Mouse (Mus musculus) lung, postnatal 4 days (tissue): ENCODE results near the gene Dapp1.
"Not testable (repeated sequence)": the region's sequence is repeated elsewhere in the genome, so short reads cannot be mapped to it uniquely, and the experiment has no call there.

ENCODE experiments used
- DNase-seq, 2 experiments: peaks; one replicate each; pipeline ENCODE4 v3.0.0; 2021

Dapp1 gene

DNA sequence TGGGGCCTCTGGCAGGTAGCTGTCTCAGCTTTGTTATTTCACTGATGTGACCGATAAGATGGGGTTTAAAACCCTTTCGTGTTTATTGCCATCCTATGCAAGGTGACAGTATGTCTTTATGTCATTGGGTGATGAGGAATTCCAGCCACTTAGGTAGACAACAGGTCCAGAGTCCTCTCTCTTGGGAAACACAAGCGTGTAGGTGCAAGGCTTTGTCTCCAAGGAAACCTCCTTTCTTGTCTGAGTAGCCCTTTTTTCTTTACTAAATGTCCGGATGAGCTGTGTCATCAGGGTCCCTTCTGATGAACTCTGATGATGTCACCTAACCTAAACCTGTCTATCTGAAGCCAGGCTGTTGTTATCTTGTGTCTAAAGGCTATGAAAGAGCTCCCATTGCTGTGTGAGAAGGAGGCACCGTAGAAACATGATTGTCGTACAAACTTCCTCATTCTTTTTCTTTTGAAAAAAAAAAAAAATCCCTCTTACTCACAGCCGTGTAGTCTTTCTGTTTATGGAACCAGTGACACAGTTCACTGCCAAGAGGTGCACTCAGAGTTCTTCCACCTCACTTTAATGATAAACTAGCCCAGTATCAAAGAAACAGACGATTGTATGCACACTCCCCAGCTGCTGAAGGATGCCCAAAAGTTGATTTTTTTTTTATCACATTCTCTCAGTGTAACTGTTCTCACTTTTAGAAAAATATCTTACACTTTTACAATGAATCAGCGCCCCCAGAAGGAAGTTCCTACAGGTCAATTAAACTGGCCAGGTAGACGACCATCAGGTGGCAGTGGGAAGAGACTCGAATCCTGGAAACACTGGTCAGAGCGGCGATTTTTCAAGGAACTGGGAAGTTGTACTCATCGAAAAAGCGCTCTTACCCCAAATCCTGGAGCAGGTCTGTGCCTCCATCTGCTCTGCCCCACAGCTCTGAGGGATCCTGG, 637 bp downstream of the Dapp1 start:
- no peak for DNase-seq

DNA sequence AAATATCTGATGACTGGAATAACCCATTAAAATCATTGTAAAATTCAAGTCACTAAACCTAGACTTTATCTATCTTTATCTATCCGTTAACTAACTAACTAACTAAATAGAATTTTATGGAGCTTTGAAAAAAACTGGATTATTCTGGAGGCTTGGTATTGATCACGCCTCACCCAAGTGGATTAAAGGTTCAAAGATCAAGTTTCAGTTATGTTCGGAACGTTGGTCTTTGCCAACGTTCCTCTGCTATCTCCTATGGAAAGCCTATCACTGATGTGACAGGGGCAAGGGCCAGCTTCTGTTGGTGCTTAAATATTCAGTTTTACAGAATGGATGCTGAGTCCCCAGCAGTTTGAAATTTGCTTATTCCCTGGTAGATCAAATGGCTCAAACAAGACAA, 3.1 kb downstream of the Dapp1 start:
- DNase-seq: no peak

DNA sequence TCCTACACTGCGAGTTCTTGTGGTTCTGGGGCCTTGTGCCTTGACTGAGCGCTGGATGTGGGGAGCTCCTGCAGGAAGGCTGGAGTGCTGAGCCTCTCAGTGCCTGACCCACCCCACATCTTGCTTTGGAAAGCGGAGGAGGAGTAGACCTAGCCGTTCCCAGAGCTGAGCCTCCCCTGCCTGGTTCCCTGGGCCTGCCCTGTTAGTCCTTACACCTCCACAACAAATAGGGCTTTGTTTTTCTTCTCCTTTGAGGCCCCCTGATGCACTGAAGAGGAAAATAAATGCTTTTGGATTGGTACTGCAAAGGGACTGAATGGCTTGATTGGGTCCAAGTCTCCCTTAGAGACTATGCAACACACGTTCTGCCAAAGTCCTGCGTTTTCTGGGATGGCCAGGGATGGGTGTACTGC, 3.7 kb downstream of the Dapp1 start:
- DNase-seq: no peak

DNA sequence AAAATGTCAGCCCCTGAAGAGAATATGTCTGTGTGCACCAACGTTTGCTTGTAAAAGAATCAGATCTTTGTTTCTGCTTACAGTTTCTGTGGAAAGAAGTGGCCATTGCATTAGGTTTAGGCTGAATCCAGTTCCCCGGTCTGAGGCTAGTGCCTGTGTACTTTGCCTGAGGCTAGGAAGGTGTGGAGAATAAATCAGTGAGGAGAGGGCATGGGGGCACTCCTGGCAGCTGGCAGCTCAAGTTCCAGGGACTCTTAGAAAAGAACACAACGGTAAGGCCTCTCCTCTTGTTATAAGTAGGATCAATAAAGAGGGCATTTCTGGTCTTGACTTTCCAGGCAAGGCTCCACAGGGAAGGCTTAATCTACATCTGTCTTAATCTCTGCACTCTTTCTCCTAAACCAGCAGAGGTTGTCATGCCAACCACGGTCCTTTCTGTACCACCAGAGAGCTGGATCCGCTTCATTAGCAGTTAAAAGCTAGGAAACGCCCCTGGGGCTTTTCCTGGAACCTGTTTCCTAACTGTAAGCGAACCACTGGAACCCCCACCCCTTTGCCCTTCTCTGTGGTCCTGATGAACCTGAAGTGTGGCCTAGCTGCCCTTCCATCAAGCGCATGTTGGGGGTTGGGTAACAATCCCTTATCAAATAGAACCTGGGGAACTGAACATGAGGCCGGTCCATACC, 4.3 kb downstream of the Dapp1 start:
- DNase-seq: no peak

DNA sequence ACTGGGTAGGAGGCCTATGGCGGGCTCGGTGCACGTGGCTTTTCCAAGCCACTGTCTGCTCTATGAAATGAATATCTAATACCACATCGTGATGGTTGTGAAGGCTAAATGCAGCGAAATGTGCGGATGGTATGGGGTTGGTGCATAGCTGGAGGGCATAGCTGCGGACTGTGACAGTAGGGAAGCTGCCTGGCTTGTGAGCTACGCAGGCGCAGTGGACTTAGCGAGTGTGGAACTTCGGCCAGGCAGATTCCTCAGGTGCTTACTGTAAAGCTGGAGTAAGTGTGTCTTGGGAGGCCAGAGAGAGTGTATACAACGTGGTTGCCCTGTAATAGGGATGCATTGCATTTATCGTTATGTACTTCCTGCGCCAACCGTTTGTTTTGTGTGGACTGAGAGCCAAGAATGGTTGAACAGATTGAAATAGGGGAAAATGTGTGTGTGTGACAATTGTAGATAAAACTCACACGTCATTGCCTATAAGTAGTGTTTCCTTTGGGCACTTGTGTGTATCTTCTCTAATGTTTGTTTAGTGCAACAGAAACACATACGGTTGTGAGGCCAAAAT, 5.4 kb downstream of the Dapp1 start:
- DNase-seq: no peak

DNA sequence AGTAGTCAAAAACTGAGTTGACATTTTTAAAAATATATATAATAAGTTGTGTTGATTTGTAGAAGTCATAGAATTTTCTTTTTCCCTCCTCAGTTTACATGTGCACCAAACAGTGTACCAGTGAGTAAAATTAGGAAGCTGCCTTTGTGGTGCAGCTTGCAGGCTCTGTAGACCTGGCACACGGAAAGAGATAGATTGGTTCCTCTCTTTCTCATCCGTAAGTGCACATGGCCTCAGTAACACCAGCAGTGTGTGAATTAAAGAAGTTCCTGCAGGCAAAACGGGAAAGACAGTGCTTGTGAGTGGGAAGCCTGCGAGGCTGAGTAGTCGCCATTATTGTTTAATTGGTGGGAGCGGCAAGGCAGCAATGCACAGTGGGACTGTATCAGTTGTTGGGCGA, 5.9 kb downstream of the Dapp1 start:
- no peak for DNase-seq

DNA sequence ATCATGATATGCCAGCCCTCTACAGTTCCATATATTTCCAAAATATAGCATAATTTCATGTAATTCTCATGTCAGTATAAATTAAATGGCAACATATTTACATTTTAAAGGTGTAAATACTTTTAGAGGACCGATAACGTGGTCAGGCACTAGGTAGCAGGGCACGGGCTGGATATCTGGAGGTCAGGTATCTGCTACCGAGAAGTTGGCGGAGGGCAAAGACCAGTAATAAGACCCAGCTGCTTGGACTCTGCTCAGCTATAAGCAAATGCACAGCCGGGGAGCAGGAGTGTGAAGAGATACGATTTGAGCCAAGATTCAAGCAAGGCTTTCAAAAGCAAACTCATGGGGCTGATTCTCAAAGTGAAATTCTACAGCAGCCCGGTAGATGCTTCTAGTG, 7.0 kb downstream of the Dapp1 start:
- no peak for DNase-seq

DNA sequence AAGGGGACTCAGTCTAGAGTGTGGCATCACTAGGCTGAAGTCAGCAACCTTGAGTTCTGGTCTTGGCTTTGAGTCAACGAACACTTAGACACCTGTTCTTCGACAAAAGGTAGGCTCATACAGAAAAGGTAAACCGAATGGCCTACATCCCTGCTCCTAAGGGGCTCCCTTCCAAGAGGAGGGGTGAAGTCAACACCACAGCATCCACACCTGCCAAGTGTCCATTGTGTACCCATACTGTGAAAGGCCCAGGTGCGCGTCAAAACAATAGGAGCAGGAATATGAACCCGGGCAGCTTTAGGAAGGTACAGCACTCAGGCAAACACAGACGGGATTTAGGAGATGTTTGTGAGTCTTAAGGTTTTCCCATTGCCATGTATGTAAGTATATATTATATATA, 8.4 kb downstream of the Dapp1 start:
- DNase-seq: no peak

DNA sequence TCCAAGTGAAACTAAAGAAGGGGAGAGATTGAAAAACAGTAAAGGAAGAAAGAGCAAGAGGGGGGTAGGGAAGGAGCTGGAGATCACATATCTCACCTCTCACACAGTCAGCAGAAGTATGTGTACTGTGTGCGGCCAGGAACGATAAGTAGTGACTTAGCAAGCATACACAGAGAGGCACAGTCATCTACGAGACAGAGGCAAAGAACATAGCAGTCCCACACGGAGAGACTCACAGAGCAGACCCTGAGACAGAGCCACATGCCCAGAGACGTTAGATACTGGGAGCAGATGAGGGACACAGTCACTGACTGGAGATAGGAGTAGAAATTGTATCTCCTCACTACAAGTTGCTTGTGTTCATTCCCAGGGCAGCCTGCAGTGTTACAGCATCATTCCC, 9.1 kb downstream of the Dapp1 start:
- DNase-seq: no peak

DNA sequence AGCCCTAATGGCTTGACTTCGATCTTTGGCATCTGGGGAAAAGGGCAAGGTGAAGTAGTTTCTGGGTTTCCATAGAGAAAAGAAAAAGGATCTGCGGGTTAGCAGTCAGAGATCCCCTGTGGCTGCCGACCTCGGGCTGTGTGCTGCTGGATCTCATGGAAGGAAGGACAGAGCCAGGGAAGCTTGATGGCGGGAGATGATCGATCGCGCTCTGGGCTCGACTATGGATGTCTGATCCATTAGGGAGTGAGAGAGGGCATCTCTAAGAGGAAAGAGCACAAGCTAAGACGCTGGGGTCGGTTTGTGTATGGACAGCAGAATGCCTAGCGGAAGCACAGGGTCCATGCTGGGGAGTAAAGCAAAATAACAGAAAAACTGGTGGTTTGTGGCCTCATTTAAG, 11.4 kb downstream of the Dapp1 start:
- peak; percentile 36 to 40 for DNase-seq

DNA sequence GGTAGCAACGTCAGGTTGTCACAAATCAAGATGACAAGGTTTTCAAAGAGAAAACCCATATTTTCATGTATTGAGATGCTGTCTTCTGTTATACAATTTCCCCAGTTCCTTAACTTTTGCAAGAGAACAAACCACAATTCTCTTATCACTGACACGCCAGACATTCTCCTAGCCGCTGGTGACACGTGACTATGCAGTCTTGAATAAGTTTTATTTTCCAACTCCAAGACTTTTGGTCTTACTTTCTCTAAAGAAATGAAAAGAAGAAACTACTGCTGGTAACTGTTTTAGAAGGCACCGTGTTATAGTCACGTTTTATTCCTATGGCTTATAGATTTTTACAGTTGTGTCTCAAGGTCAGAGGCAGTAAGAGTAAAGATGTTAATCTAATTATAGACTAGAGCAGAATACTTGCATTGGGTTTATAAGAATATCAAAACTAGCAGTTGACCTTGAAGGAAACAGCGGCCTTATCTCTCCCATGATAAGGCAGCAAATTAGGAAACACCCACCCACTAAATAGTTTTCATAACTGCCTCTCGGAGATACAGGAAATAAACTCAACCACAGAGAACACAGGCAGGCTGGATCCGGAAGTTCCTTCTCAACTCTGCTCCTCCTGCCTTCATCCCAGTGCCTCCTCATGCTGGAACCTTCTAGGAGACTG, 12.4 kb downstream of the Dapp1 start:
- no peak for DNase-seq

DNA sequence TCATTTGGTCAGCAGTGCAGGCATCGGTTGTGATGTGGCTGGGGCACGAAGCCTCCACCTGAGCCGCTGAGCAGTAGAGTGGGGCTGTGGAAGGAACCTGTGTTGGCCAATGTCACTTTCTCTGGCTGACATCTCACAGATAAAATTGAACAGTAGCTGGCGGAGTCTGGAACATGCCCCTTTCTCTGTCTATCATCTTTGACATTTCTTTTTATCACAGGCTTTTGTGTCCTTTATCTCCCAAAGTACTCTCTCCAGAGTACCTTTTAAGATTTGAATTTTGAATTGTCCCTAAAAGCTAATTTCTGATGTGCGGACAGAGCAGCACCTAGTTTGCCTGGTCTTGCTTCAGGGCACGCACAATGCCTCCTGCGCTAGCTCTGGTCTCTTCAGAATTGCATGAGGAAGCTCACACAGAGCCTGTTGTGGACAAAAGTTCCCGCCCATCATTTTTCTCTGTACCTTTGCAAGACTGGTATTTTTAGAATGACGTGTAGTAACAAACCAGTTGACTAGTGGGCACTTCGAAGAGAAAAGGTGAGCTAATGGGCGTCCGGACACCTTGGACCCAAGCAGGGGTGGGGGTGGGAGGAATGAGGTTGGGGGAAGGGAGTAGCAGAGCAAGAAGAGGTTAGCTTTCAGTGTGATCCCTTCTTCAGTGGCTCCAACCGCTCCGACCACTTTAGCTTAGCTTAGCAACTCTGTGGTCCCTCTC, 13.1 kb downstream of the Dapp1 start:
- DNase-seq: no peak

DNA sequence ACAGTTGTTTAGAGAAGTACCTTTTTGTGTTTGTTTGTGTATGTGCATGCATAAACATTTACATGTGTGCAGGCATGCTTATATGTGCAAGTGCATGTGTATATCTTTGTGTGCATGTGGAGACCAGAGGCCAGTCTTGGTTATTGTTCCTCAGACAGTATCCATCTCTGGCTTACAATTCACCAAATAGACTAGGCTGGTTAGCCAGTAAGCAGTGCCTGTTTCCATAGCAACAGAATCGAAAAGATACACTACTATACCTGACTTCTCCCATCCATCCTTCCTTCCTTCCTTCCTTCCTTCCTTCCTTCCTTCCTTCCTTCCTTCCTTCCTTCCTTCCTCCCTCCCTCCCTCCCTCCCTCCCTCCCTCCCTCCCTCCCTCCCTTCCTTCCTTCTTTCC, 17.3 kb downstream of the Dapp1 start:
- DNase-seq: not testable (repeated sequence)

DNA sequence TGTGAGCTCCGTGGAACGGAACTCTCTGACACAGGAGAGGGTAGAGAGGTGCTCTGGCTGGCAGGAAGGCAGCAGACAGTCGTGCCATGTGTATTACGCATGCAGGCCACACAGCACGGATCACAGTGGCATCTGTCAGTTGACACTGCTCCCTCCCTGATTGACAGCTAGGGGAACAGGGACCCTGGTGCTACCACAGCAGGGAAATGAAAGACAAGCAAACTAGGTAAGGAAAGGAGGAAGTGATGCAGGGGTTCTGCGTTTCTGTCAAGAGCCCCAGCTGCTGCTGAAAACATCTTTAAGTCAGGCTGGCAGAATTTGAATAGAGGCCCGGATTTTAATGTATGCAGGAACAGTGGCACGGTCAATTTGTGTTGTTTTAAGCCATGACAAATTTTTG, 17.8 kb downstream of the Dapp1 start:
- no peak for DNase-seq

DNA sequence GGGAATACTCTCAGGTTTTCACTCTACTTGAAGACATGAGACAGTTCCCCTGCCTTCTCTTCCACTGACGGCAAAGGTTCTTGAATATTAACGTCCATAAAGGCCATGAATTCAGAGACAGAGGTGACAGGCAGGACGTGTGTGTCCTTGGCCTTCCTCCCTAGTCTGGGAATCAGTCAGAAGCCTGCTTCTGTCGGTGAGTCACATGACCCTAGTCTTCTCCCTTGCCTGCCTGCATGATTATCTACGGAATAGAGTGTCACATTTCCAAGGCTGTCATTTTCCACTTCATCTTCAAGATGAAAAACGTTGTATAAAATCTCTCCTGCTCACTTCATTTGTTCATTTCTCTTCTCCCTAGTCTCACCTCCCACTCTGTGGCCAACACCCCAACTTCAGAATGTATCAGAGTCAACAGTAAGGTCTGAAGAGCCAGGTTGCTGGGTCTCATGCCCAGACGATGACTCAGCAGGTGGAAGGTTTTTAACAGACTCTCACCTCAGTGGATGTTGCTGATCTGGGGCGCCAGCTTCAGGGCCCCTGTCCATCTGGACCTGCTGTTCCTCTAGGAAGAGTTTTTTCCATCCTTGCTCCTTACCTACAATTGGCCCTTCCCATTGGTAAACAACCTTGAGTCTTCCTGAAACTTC, 19.5 kb downstream of the Dapp1 start:
- DNase-seq: no peak

DNA sequence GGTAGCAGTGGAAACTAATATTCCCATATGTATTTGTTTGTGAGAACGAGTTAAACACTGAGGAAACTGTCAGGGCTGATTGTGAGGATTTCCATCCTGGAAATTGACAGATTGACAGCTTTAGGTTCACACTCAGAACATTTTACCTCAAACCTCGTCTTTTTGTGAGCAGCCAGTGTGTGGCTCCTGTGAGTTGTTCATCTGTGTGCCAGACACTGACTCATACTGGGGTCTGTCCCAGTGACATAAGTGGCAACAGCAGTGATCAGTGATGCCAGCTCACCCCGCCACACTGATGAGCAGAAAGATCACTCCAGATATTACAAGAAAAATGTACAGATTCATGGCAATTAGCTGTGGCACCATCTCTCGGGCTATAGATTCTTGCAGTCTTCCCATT, 21.9 kb downstream of the Dapp1 start:
- DNase-seq: no peak

DNA sequence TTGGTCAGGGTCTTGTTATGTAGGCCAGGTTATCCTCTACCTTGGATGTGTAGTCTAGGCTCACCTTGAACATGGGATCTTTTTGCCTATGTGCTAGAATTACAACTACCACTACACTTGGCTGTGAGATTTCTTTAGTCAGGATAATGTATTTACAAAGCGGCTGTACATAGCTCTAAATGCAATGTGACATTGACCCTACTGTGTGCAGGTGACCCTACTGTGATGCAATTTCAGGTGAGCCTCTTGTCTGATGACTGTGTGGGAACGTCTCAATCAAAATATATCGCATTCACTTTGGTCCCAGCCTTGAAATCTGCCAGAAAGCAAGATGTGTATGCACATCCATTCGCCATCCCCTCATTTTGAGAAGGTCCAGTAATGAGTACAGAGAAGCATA, 23.0 kb downstream of the Dapp1 start:
- DNase-seq: no peak

DNA sequence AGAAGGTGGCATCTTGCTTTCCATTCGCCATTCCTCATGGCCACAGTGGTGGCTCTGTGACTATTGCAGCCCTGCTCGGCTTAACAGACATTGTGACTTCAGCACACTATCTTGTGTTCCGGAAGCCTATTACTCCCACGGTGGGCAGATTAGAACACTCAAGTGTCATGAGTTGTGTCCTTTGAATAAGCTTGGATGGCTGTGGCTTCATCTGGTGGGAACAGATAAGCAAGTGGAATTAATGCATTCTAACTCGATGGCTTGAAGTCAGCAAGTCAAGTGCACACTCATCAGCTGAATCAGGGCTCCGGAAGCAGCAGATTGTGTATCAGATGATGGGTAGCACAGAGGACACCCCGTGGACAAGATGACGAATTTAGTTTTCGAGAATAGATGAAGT, 23.5 kb downstream of the Dapp1 start:
- no peak for DNase-seq

DNA sequence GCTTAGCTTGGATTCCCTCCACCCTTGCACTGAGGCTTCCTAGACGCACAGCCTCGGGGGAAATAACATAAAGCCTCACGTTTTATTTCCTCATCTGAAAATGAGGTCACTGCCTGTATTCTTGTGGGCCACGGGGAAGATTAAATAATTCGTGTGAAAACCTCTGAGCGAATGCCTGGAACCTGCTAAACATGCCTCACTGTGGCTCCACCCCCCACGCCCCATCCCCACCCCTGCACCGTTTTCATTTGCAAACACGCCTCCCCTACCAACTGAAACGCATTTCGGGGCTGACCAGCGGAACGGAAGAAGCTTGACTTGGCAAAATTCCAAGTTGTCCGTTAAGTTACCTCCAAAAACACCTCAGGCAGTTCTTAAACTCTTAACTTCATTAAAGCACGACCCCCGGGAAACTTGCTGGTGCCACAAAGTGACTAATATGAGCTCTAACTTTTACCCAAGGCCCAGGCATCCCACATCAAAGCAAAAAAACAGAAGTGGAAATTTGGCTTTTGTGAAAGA, 25.7 kb downstream of the Dapp1 start:
- no peak for DNase-seq

DNA sequence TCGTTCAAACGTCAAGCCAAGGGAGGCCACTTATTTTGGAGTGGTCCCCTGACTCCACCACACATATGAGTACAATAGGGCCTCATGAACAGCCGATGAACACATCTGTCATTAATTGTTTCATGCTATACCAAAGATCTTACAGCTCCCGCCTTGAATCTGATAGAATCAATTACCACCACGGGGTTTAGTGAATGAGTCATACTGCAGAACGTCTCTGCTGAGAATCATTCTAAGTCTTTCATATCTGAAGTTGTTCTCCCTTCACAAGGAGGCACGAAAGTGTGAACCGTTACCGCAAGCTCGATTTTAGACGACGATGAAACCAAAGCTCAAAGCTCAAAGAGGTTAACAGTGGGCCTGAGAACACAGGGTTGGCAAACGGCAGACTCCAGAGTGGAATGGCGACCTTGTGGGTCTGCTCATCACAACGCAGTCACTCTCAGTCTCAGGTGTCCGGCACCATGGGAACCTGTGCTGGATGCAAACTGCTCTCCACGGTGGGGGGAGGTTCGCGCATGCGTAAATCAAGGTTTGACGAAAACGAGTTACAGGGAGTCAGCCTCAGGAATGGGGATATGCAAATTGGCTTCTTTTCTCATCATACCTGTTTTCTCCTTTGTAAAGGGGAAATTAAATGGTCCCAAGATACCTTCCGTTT, 27.0 kb downstream of the Dapp1 start:
- DNase-seq: no peak
